Mouse (Mus musculus) megakaryocyte-erythroid progenitor cell, adult 5-6 weeks (primary cell): Measurements from ENCODE around the gene Kcnq4. TPM values are rescaled to one million over a fixed set of nuclear protein-coding genes. Genes with fewer than 3 reads are reported as not detected.

Experiments
- ATAC-seq: replicated peaks from 2 replicates; pipeline ENCODE4 v1.8.0; 2016; ENCODE audit warnings: mild to moderate bottlenecking, inconsistent platforms; ENCODE audit not compliant: severe bottlenecking, poor library complexity, low FRiP score, low TSS enrichment
- total RNA-seq, 2 experiments: library from RNA; stranded (forward) in 1 of 2; stranded (reverse) in 1 of 2; fragments of 200-1000, 215-1000 nt in 1 of 2; fragments of >200 nt in 1 of 2; fragmentation: Nextera tagmentation in 1 of 2; gene quantifications; 2 replicates each; pipeline ENCODE4 v1.2.3; 2014 to 2017

Kcnq4 gene
- total RNA-seq, 2 experiments from 2014 or later = not detected

GRCm38 (mm10) chr4:120727842-120728241 lies 20.6 kb downstream of the Kcnq4 start:
- no peak for ATAC-seq

- no peak for ATAC-seq
Observed at GRCm38 (mm10) chr4:120726174-120726573, 22.2 kb downstream of the Kcnq4 start.

GRCm38 (mm10) chr4:120725516-120726090 lies 22.8 kb downstream of the Kcnq4 start:
- no peak for ATAC-seq

- ATAC-seq = no peak
Observed at GRCm38 (mm10) chr4:120721574-120721973, 26.8 kb downstream of the Kcnq4 start.

- no peak for ATAC-seq
Observed at GRCm38 (mm10) chr4:120719152-120719551, 29.3 kb downstream of the Kcnq4 start.

- no peak for ATAC-seq
Observed at GRCm38 (mm10) chr4:120717591-120717990, 30.8 kb downstream of the Kcnq4 start.

- no peak for ATAC-seq
Observed at GRCm38 (mm10) chr4:120716765-120717164, 31.6 kb downstream of the Kcnq4 start.

GRCm38 (mm10) chr4:120716141-120716571 lies 32.3 kb downstream of the Kcnq4 start:
- peak; percentile 77 for ATAC-seq

- ATAC-seq = no peak
Observed at GRCm38 (mm10) chr4:120713856-120714497, 34.4 kb downstream of the Kcnq4 start.

- no peak for ATAC-seq
Observed at GRCm38 (mm10) chr4:120713021-120713420, 35.4 kb downstream of the Kcnq4 start.

- ATAC-seq = no peak
Observed at GRCm38 (mm10) chr4:120712236-120712635, 36.2 kb downstream of the Kcnq4 start.

- ATAC-seq = no peak
Observed at GRCm38 (mm10) chr4:120702511-120702910, 45.9 kb downstream of the Kcnq4 start.

- ATAC-seq = no peak
Observed at GRCm38 (mm10) chr4:120702056-120702455, 46.4 kb downstream of the Kcnq4 start.

- no peak for ATAC-seq
Observed at GRCm38 (mm10) chr4:120701180-120701579, 47.2 kb downstream of the Kcnq4 start.

- peak; percentile 17; the same call in 1 of the 2 replicates for ATAC-seq
Observed at GRCm38 (mm10) chr4:120697799-120698484, 50.5 kb downstream of the Kcnq4 start.

GRCm38 (mm10) chr4:120697353-120697752 lies 51.1 kb downstream of the Kcnq4 start:
- no peak for ATAC-seq

- ATAC-seq = 0 out of 2 replicates have a peak, but pooled peaks have one; percentile 20
Observed at GRCm38 (mm10) chr4:120692717-120693116, 55.7 kb downstream of the Kcnq4 start.

GRCm38 (mm10) chr4:120689317-120689716 lies 59.1 kb downstream of the Kcnq4 start:
- no peak for ATAC-seq

- no peak for ATAC-seq
Observed at GRCm38 (mm10) chr4:120687282-120687681, 61.1 kb downstream of the Kcnq4 start.

GRCm38 (mm10) chr4:120683278-120683997 lies 65.0 kb downstream of the Kcnq4 start:
- peak; percentile 32; the same call in 1 of the 2 replicates for ATAC-seq
